Mouse (Mus musculus) liver, postnatal 0 days (tissue): ENCODE results near the gene Mov10.

Experiments
- CTCF ChIP-seq: sonication (generic); IDR thresholded peaks from 2 replicates; pipeline ENCODE4 v1.5.1; 2016; ENCODE audit warnings: antibody characterized with exemption, low read depth
- EP300 ChIP-seq: IDR thresholded peaks from 2 replicates; pipeline ENCODE4 v1.6.1; 2016; ENCODE audit warnings: antibody characterized with exemption, low read depth, mild to moderate bottlenecking

GRCm38 (mm10) chr3:104856106-104856505 is 37.7 kb upstream of the Mov10 start:
- no peak for TF ChIP-seq EP300
- no peak for TF ChIP-seq CTCF
